Mouse (Mus musculus): ENCODE data around the gene Grip1. TPM values are rescaled to one million over a fixed set of nuclear protein-coding genes. Genes with fewer than 3 reads are reported as not detected.

The Grip1 gene
- polyA plus RNA-seq, 1 experiment from 2014 or later = 3.1 TPM

DNA sequence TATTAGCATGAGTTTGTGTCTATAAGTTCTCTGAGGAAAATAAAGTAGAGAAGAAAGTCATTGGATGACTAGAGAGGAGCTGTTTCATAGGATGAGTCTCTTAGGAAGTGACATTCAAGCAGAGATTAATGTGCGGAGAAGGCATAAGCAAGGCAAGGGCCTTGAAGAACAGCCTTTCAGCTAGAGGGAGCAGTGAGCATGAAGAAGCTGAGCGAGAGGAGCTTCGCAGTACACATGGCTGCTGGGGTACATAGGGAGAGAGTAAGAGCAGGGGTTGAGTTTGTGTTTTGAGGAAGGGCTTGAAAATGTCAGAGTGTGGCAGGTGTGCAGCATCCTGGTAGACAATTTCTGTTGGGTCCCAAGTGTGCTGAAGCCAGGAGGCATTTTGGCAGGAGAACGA, 548.5 kb downstream of the Grip1 start:
- Histone ChIP-seq H3K27ac (no peak overlapping the region), H3K27me3 (no peaks in the 10 kb centered on the region), H3K9ac (no peak overlapping the region), H3K36me3 (no peaks in the 10 kb centered on the region), H3K4me1 (no peaks in the 10 kb centered on the region), H3K4me3 (no peak overlapping the region), H3K4me2 (no peak overlapping the region), H3K9me3 (no peaks in the 10 kb centered on the region)
- 96% methylated on average over 4 of the region's 4 CpGs for WGBS
- no peak for ATAC-seq (ENCODE audit: insufficient number of reproducible peaks, low FRiP score, low TSS enrichment, low read depth)

DNA sequence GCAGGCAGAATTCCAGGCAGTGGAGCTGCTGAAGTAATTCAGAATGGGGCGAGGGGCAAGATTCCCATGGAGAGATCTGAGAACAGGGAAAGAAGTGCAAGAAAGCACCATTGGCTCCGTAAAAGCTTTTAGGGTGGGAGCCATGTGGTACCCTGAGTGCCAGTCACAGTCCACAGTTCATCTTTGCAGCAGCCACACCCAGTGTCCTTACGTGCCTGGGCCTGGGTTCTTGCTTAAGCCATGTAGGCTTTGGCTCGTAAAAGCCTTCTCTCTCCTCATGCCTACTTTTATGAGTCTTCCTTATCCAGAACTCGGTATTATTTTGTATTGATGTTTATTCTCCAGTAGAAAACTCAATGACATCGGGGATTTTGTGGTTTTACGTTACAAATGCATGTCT, 550.5 kb downstream of the Grip1 start:
- no peak overlapping the region for H3K4me2 ChIP-seq
- ATAC-seq (ENCODE audit: insufficient number of reproducible peaks, low FRiP score, low TSS enrichment, low read depth) = no peak
- no peak overlapping the region for H3K27ac ChIP-seq
- 64% methylated on average over 7 of the region's 7 CpGs for WGBS
- no peak overlapping the region for H3K9ac ChIP-seq
- no peaks in the 10 kb centered on the region for H3K27me3 ChIP-seq
- no peaks in the 10 kb centered on the region for H3K9me3 ChIP-seq
- no peak overlapping the region for H3K4me3 ChIP-seq
- no peaks in the 10 kb centered on the region for H3K36me3 ChIP-seq
- H3K4me1 ChIP-seq = no peaks in the 10 kb centered on the region; the same call in 1 of the 2 replicates

- Histone ChIP-seq H3K36me3 (no peaks in the 10 kb centered on the region), H3K9ac (no peak overlapping the region), H3K4me3 (no peak overlapping the region), H3K27me3 (no peaks in the 10 kb centered on the region), H3K9me3 (no peaks in the 10 kb centered on the region), H3K4me1 (no peaks in the 10 kb centered on the region; the same call in 1 of the 2 replicates), H3K27ac (no peak overlapping the region), H3K4me2 (no peak overlapping the region)
- WGBS = 79% methylated on average over 5 of the region's 5 CpGs
- no peak for ATAC-seq (ENCODE audit: insufficient number of reproducible peaks, low FRiP score, low TSS enrichment, low read depth)
These were observed 552.0 kb downstream of the Grip1 start for GRCm38 (mm10) chr10:120005581-120005980.

- Histone ChIP-seq H3K9me3 (no peaks in the 10 kb centered on the region), H3K36me3 (no peaks in the 10 kb centered on the region), H3K27me3 (no peaks in the 10 kb centered on the region), H3K4me1 (no peaks in the 10 kb centered on the region; the same call in 1 of the 2 replicates), H3K27ac (no peak overlapping the region), H3K9ac (no peak overlapping the region), H3K4me3 (no peak overlapping the region), H3K4me2 (no peak overlapping the region)
- WGBS = 88% methylated on average over 13 of the region's 13 CpGs
- no peak for ATAC-seq (ENCODE audit: insufficient number of reproducible peaks, low FRiP score, low TSS enrichment, low read depth)
These were observed 558.7 kb downstream of the Grip1 start for GRCm38 (mm10) chr10:120012331-120012730.

DNA sequence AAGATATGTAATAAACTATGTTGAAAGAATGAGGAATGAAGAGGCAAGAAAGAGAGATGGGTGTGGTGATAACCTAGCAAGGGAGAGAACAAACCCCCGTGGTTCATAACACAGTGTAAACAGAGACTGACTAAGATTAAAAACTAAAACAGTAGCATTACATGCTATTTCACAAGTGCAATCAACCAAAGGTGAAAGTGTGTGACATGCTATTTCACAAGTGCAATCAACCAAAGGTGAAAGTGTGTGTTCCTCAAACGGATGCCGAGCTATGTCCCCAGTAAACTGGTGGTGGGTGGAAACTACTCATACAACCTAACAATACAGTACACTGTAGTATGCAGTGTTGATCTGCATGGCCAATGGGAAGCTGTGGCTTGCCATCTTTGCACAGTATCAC, 561.5 kb downstream of the Grip1 start:
- Histone ChIP-seq H3K27ac (no peak overlapping the region), H3K4me3 (no peak overlapping the region), H3K4me1 (no peaks in the 10 kb centered on the region), H3K27me3 (no peaks in the 10 kb centered on the region), H3K9me3 (no peaks in the 10 kb centered on the region), H3K36me3 (no peaks in the 10 kb centered on the region), H3K9ac (no peak overlapping the region), H3K4me2 (no peak overlapping the region)
- WGBS = 78% methylated on average over 3 of the region's 3 CpGs
- no peak for ATAC-seq (ENCODE audit: insufficient number of reproducible peaks, low FRiP score, low TSS enrichment, low read depth)

DNA sequence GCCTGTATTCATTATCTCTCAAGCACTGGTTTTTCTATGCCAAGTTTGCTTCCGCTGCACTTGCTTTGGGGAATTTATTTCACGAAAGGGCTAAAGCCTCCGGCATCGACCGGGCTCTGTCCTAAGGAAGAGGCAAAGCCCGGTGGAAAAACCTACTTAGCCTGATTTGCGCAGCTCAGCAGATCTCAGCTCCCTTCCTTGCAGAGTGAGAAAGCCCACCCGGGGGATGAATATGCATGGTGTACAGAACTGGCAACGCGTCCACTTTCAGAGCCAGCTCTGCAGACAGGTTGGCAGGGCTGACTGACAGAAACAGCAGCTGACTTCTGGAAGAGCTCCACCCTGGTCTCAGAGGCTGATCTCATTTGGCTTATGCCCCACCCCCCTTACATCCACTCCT, 572.8 kb downstream of the Grip1 start:
- Histone ChIP-seq H3K9me3 (no peaks in the 10 kb centered on the region), H3K36me3 (no peaks in the 10 kb centered on the region), H3K4me3 (no peak overlapping the region), H3K4me2 (no peak overlapping the region), H3K27me3 (no peaks in the 10 kb centered on the region), H3K9ac (no peak overlapping the region), H3K27ac (no peak overlapping the region), H3K4me1 (no peaks in the 10 kb centered on the region)
- 72% methylated on average over 10 of the region's 10 CpGs for WGBS
- ATAC-seq (ENCODE audit: insufficient number of reproducible peaks, low FRiP score, low TSS enrichment, low read depth) = no peak

DNA sequence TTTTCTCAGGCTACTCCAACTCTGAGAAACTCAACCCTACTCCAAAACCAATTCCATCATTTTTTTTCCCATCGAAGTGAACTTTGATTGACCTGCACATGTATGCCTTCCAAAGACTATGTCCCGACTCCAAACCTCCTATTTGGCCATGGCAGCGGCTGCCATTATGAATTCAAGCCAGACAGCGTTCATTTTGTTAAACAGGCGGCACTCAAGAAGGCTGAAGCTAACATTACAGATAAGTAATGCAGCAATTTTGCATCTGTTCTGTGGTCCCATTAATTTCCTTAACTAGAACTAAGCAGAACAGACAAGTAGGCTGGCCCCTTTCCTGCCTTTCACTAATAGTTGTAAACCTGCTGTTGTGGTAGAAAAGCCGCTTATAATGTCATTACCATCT, 577.3 kb downstream of the Grip1 start:
- H3K9ac ChIP-seq = no peak overlapping the region
- H3K9me3 ChIP-seq = no peaks in the 10 kb centered on the region
- H3K36me3 ChIP-seq = no peaks in the 10 kb centered on the region
- WGBS = 82% methylated on average over 6 of the region's 6 CpGs
- H3K27ac ChIP-seq = no peak overlapping the region
- H3K4me3 ChIP-seq = no peak overlapping the region
- ATAC-seq (ENCODE audit: insufficient number of reproducible peaks, low FRiP score, low TSS enrichment, low read depth) = no peak
- H3K4me1 ChIP-seq = no peaks in the 10 kb centered on the region
- H3K27me3 ChIP-seq = no peaks in the 10 kb centered on the region
- H3K4me2 ChIP-seq = no peak overlapping the region

DNA sequence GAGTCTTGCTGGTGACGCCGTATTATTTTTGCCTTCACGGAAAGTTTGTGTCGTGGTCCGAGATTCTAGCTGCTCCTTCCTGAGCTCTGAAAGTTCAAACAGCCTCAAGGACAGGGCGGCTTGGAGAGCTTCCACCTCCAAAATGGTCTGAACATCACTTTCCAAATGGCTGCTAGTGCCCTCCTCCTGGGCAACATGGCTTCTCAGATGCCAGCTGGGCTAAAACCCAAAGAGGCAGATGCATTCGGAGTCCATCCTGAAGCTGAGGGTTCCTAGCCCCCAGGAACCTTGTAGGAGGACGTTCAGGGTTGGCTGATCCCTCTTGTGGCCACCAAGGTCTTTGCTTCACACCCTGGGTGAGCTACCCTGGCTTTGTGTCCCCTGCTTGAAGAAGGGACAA, 577.7 kb downstream of the Grip1 start:
- WGBS = 80% methylated on average over 8 of the region's 8 CpGs
- Histone ChIP-seq H3K9ac (no peak overlapping the region), H3K27ac (no peak overlapping the region), H3K4me2 (no peak overlapping the region), H3K4me1 (no peaks in the 10 kb centered on the region), H3K9me3 (no peaks in the 10 kb centered on the region), H3K36me3 (no peaks in the 10 kb centered on the region), H3K27me3 (no peaks in the 10 kb centered on the region), H3K4me3 (no peak overlapping the region)
- no peak for ATAC-seq (ENCODE audit: insufficient number of reproducible peaks, low FRiP score, low TSS enrichment, low read depth)

DNA sequence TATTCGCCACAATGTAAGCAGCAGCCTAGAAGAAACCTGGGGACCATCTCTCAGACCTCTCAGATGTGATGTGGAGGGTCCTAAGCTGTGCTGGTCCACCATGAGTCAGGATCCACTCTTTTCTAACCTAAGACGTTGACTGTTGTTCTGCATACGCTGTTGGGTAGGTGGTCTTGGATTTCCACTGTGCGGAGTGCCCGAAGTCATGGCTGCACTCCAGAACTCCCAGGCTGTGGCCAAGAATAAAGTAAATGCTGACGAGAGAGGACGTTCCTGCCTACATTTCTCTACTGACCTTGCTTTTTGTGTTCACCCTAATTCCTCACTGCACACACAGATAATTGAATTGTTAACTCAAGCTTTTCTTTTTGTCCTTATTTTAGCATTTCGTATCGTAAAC, 580.2 kb downstream of the Grip1 start:
- no peak overlapping the region for H3K4me2 ChIP-seq
- no peaks in the 10 kb centered on the region for H3K4me1 ChIP-seq
- H3K27me3 ChIP-seq = no peaks in the 10 kb centered on the region
- no peak overlapping the region for H3K9ac ChIP-seq
- no peak for ATAC-seq (ENCODE audit: insufficient number of reproducible peaks, low FRiP score, low TSS enrichment, low read depth)
- no peak overlapping the region for H3K4me3 ChIP-seq
- H3K27ac ChIP-seq = no peak overlapping the region
- WGBS = 54% methylated on average over 9 of the region's 9 CpGs
- no peaks in the 10 kb centered on the region for H3K9me3 ChIP-seq
- H3K36me3 ChIP-seq = no peaks in the 10 kb centered on the region

DNA sequence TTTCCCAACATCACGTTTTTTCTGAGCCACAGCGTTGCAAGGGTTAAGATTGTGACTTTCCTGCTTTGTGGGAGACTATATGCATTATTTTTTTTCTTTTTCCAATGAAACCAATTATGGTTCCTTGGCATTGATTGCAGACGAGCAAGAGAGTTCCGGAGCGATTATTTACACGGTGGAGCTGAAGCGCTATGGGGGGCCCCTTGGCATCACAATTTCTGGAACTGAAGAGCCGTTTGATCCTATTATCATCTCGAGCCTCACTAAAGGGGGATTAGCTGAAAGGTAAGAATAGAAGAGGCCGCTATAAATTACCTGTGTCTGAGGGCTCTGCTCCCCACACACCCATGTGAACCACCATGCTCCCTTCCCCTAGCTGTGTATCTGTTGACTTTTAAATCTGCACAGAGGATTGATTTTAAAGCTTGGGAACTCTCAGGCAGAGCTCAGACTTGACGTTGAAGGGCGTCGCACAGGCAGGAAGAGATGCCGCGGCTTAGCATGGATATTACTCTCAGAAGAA, 581.6 kb downstream of the Grip1 start:
- H3K27me3 ChIP-seq = no peaks in the 10 kb centered on the region
- no peak overlapping the region for H3K9ac ChIP-seq
- H3K36me3 ChIP-seq = no peaks in the 10 kb centered on the region
- H3K4me3 ChIP-seq = no peak overlapping the region
- 62% methylated on average over 15 of the region's 15 CpGs for WGBS
- H3K27ac ChIP-seq = no peak overlapping the region
- no peaks in the 10 kb centered on the region for H3K9me3 ChIP-seq
- no peak overlapping the region for H3K4me2 ChIP-seq
- no peaks in the 10 kb centered on the region for H3K4me1 ChIP-seq
- ATAC-seq (ENCODE audit: insufficient number of reproducible peaks, low FRiP score, low TSS enrichment, low read depth) = no peak

DNA sequence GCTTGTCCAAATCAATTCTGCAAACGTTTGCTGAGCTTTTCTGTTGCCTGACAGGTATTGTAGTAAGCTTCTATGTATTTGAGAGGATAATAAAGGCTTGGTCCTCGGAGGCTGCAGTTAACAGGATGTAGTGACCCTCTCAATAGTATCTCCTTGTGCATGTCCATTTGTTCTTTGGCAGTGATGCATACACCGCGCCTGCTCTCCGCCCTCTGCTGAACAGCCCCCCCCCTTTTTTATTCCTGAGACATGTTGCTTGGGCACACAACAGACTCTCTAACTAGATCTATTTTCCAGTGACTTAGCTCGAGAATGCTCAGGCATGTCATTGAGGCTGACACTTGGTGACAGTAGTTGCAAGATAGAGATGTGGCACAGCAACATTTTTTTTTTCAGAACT, 582.2 kb downstream of the Grip1 start:
- no peak overlapping the region for H3K4me3 ChIP-seq

GRCm38 (mm10) chr10:120038194-120038593, 584.6 kb downstream of the Grip1 start:
- Histone ChIP-seq H3K27me3 (no peaks in the 10 kb centered on the region), H3K9ac (no peak overlapping the region), H3K36me3 (no peaks in the 10 kb centered on the region), H3K27ac (no peak overlapping the region), H3K4me1 (no peaks in the 10 kb centered on the region), H3K9me3 (no peaks in the 10 kb centered on the region), H3K4me3 (no peak overlapping the region), H3K4me2 (no peak overlapping the region)
- no peak for ATAC-seq (ENCODE audit: insufficient number of reproducible peaks, low FRiP score, low TSS enrichment, low read depth)
- 95% methylated on average over 5 of the region's 5 CpGs for WGBS

More for the DNA sequence above, 582.2 kb downstream of the Grip1 start:
- Histone ChIP-seq H3K36me3 (no peaks in the 10 kb centered on the region), H3K4me1 (no peaks in the 10 kb centered on the region), H3K9ac (no peak overlapping the region), H3K4me2 (no peak overlapping the region), H3K27ac (no peak overlapping the region), H3K9me3 (no peaks in the 10 kb centered on the region), H3K27me3 (no peaks in the 10 kb centered on the region)
- 79% methylated on average over 6 of the region's 6 CpGs for WGBS
- ATAC-seq (ENCODE audit: insufficient number of reproducible peaks, low FRiP score, low TSS enrichment, low read depth) = no peak

DNA sequence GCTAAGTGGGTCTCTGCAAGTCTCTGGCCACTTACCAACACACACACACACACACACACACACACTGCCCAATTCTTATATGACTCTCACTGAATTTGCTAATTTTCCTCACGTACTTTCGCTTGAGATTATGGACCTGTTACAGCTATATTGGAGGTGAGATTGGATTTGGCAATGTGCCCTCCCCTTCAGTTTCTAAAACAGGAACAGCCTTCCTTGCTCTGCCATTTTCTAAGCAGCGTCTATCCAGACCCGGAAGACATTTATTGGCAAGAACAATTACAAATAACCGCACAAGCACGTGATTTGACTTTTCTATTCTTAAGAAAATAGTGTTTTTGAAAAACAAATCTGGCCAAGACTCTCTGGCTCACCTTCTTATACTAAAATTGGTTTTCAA, 590.6 kb downstream of the Grip1 start:
- H3K9ac ChIP-seq = no peak overlapping the region
- H3K27ac ChIP-seq = no peak overlapping the region
- 66% methylated on average over 6 of the region's 6 CpGs for WGBS
- ATAC-seq (ENCODE audit: insufficient number of reproducible peaks, low FRiP score, low TSS enrichment, low read depth) = no peak
- no peaks in the 10 kb centered on the region for H3K27me3 ChIP-seq
- H3K4me1 ChIP-seq = no peaks in the 10 kb centered on the region
- no peaks in the 10 kb centered on the region for H3K9me3 ChIP-seq
- no peak overlapping the region for H3K4me2 ChIP-seq
- no peaks in the 10 kb centered on the region for H3K36me3 ChIP-seq
- H3K4me3 ChIP-seq = no peak overlapping the region
